Mouse (Mus musculus) myocyte (in vitro differentiated cells): ENCODE results near the gene Slc26a1. TPM values are rescaled to one million over a fixed set of nuclear protein-coding genes. Genes with fewer than 3 reads are reported as not detected.

Source experiments
- H3K27me3 ChIP-seq: one replicate; pipeline ENCODE4 v1.6.1; 2011; ENCODE audit not compliant: control insufficient read depth, insufficient read depth, insufficient read length
- H3K36me3 ChIP-seq: one replicate; pipeline ENCODE4 v1.6.1; 2011; ENCODE audit not compliant: control insufficient read depth, insufficient read depth
- H3K4me2 ChIP-seq: one replicate; pipeline ENCODE4 v1.6.1; 2011; ENCODE audit warnings: low read depth, control low read depth
- H3K4me3 ChIP-seq: one replicate; pipeline ENCODE4 v1.5.1; 2011; ENCODE audit warnings: mild to moderate bottlenecking, control low read depth, moderate library complexity
- H3K79me2 ChIP-seq: one replicate; pipeline ENCODE4 v1.6.1; 2011; ENCODE audit not compliant: control insufficient read depth, insufficient read depth
- H3ac ChIP-seq: one replicate; pipeline ENCODE4 v1.6.1; 2011; ENCODE audit not compliant: control insufficient read depth, insufficient read length
- CEBPB ChIP-seq: IDR thresholded peaks from 2 replicates; pipeline ENCODE4 v1.6.1; 2011; ENCODE audit warnings: mild to moderate bottlenecking, moderate library complexity; ENCODE audit not compliant: poor library complexity, insufficient read depth, severe bottlenecking
- E2F4 ChIP-seq: IDR thresholded peaks from one replicate; pipeline ENCODE4 v1.6.1; 2011; ENCODE audit warnings: mild to moderate bottlenecking, control low read depth, moderate library complexity; ENCODE audit not compliant: insufficient read depth
- MAX ChIP-seq: IDR thresholded peaks from one replicate; pipeline ENCODE4 v1.6.1; 2011; ENCODE audit warnings: low read depth, mild to moderate bottlenecking, control low read depth
- MYOD1 ChIP-seq, 3 experiments: IDR thresholded peaks; one replicate each; pipeline ENCODE4 v1.6.1; 2011; ENCODE audit warnings: control low read depth in 2 of 3, low read depth in 2 of 3, mild to moderate bottlenecking in 2 of 3, moderate library complexity in 1 of 3; ENCODE audit not compliant: insufficient read length in 2 of 3, control insufficient read depth in 1 of 3
- MYOG ChIP-seq, 3 experiments: IDR thresholded peaks; one replicate each; pipeline ENCODE4 v1.6.1; 2011; ENCODE audit warnings: control low read depth in 2 of 3, low read depth in 2 of 3, mild to moderate bottlenecking in 2 of 3; ENCODE audit not compliant: insufficient read length in 2 of 3, control insufficient read depth in 1 of 3, insufficient read depth in 1 of 3
- POLR2A ChIP-seq: IDR thresholded peaks from one replicate; pipeline ENCODE4 v1.6.1; 2011; ENCODE audit warnings: low read depth, mild to moderate bottlenecking, control low read depth, moderate library complexity; ENCODE audit not compliant: insufficient read length
- POLR2AphosphoS2 ChIP-seq: IDR thresholded peaks from one replicate; pipeline ENCODE4 v1.6.1; 2011; ENCODE audit warnings: low read depth, control low read depth; ENCODE audit not compliant: insufficient read length
- REST ChIP-seq: IDR thresholded peaks from one replicate; pipeline ENCODE4 v1.6.1; 2011; ENCODE audit warnings: mild to moderate bottlenecking, control low read depth, moderate library complexity; ENCODE audit not compliant: insufficient read depth, insufficient read length
- SRF ChIP-seq: IDR thresholded peaks from one replicate; pipeline ENCODE4 v1.6.1; 2011; ENCODE audit warnings: low read depth; ENCODE audit not compliant: control insufficient read depth, insufficient read length
- TCF12 ChIP-seq: IDR thresholded peaks from one replicate; pipeline ENCODE4 v1.6.1; 2011; ENCODE audit warnings: mild to moderate bottlenecking, control low read depth; ENCODE audit not compliant: poor library complexity, insufficient read depth, severe bottlenecking
- TCF3 ChIP-seq: IDR thresholded peaks from one replicate; pipeline ENCODE4 v1.6.1; 2011; ENCODE audit warnings: low read depth, control low read depth; ENCODE audit not compliant: insufficient read length
- USF1 ChIP-seq: IDR thresholded peaks from one replicate; pipeline ENCODE4 v1.6.1; 2011; ENCODE audit warnings: low read depth, mild to moderate bottlenecking, control low read depth, moderate library complexity
- polyA plus RNA-seq: library from polyadenylated mRNA; unstranded; fragments of >200 nt; fragmentation: generic; extraction: Trizol; gene quantifications from one replicate; pipeline ENCODE4 v1.2.1, GENCODE M21; 2012; ENCODE audit warnings: missing spikeins

Slc26a1 gene
- polyA plus RNA-seq, 1 experiment: 0.13 TPM

DNA sequence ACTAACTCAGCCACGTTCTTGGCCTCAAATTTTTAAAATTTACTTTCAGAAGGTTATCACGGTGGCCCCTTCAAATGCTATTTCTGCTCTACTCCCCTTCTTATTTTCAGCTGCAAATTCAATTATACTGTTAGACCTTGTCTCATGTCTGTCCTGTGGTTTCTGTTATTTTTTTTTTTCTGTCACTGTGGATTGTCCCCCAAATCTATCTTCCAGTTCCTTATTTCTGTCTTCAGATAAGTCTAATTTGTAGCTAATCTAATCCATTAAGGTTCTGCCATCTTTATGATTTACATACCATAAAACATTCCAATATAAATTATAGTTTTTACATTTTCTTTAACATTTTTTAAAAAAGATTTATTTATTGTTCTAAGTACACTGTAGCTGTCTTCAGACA lies 8.0 kb downstream of the Slc26a1 start:
- Histone ChIP-seq H3K36me3 (no peaks in the 10 kb centered on the region), H3K4me2 (no peak overlapping the region), H3K79me2 (no peaks in the 10 kb centered on the region), H3K27me3 (no peaks in the 10 kb centered on the region), H3ac (no peak overlapping the region), H3K4me3 (no peak overlapping the region)
- TF ChIP-seq MYOD1 (IDR thresholded peaks at IDR 0.05; ENCODE audit: control insufficient read depth in 1 of 3, insufficient read length in 2 of 3, low read depth in 2 of 3): no peak

DNA sequence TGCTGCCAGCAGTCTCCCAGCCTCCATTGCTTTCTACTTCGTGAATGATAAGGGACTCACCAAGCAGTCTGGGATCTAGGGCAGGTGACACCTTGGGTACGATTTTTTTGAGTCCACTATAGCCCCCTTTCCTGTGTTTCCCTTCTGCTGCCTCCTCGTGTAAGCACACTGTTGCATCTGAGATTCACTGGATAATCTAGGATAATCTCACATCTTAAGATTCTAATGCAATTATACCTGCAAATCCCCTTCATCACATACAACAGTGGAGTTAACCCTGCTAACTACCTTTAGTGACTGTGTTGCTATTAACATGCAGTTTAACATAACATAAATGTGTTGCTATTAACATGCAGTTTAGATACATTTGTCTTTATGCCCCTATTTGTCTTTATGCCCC lies 10.3 kb downstream of the Slc26a1 start:
- no peak for TF ChIP-seq MYOD1 (IDR thresholded peaks at IDR 0.05; ENCODE audit: control insufficient read depth in 1 of 3, insufficient read length in 2 of 3, low read depth in 2 of 3)
- TF ChIP-seq TCF12: no peak
- TF ChIP-seq SRF: no peak
- H3K4me3 ChIP-seq: no peak overlapping the region
- H3K27me3 ChIP-seq: no peaks in the 10 kb centered on the region
- H3K4me2 ChIP-seq: no peak overlapping the region
- H3ac ChIP-seq: no peak overlapping the region
- peaks cover 4% of the 10 kb centered on the region for H3K79me2 ChIP-seq
- H3K36me3 ChIP-seq: no peaks in the 10 kb centered on the region

DNA sequence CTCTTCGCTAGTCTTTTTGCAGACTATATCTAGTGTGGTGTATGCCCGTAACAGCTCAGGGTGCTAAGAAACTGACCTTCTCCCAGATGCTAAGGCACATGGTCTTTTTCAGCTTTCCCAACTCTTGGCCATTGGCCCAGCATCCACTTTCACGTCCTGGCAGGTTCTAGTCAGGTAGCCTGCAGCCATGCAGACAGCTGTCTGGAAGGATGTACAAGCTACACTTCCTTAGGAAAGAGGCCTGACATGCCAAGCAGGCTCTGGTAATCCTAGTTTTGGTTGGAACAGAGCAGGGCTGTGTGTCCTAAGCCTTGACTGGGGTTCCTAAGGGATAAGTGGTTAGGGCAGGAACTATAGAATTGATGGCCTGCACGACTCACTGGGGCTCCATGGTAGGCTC lies 12.6 kb downstream of the Slc26a1 start:
- Histone ChIP-seq H3K79me2 (peaks cover 6% of the 10 kb centered on the region), H3K4me2 (no peak overlapping the region), H3K27me3 (no peaks in the 10 kb centered on the region), H3ac (no peak overlapping the region), H3K4me3 (no peak overlapping the region), H3K36me3 (no peaks in the 10 kb centered on the region)
- TF ChIP-seq MYOG (IDR thresholded peaks at IDR 0.05; ENCODE audit: control insufficient read depth in 1 of 3, insufficient read depth in 1 of 3, insufficient read length in 2 of 3, low read depth in 2 of 3) (no peak), POLR2A (no peak), POLR2AphosphoS2 (no peak), TCF12 (no peak), CEBPB (no peak), USF1 (no peak), E2F4 (no peak), MYOD1 (IDR thresholded peaks at IDR 0.05; ENCODE audit: control insufficient read depth in 1 of 3, insufficient read length in 2 of 3, low read depth in 2 of 3) (no peak), SRF (no peak), TCF3 (no peak)

DNA sequence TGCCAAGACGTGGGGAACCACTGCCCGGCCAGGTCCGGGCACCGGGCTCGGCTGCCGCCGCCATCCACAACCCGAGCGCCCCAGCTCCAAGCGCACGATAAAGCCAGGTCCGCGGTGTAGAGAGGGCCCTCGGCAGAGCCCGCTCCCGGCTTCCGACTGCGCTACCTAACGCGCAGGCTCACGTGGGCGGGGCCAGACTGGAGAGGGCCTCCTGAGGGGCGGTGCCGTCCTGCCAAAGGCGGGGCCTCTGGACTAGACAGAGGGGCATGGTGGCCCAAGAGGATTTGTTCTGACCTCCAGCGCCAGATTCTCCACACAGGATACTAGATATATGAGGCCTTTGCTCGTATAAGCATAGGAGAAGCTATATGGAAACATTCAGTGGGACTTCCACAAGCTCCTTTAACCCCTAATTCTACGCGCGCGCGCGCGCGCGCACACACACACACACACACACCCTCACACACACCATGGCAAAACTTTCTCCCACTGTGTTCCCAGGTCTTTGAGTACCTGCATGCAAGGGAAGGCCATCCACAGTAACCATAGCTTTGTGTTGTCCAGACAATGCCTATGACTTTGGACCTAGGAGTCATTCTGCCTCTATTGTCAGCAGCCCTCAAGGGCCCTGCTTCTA lies 14.6 kb downstream of the Slc26a1 start:
- H3ac ChIP-seq: peak overlapping the region; percentile 54
- no peak for TF ChIP-seq E2F4
- no peak for TF ChIP-seq MYOG (IDR thresholded peaks at IDR 0.05; ENCODE audit: control insufficient read depth in 1 of 3, insufficient read depth in 1 of 3, insufficient read length in 2 of 3, low read depth in 2 of 3)
- TF ChIP-seq SRF: no peak
- peak; percentile 58 for TF ChIP-seq POLR2AphosphoS2
- no peak for TF ChIP-seq CEBPB
- TF ChIP-seq TCF3: no peak
- no peak for TF ChIP-seq REST
- peak; percentile 61 for TF ChIP-seq POLR2A
- H3K4me2 ChIP-seq: peak overlapping the region; percentile 96
- H3K27me3 ChIP-seq: no peaks in the 10 kb centered on the region
- peak overlapping the region; percentile 61 for H3K4me3 ChIP-seq
- peaks cover 6% of the 10 kb centered on the region for H3K79me2 ChIP-seq
- no peaks in the 10 kb centered on the region for H3K36me3 ChIP-seq

DNA sequence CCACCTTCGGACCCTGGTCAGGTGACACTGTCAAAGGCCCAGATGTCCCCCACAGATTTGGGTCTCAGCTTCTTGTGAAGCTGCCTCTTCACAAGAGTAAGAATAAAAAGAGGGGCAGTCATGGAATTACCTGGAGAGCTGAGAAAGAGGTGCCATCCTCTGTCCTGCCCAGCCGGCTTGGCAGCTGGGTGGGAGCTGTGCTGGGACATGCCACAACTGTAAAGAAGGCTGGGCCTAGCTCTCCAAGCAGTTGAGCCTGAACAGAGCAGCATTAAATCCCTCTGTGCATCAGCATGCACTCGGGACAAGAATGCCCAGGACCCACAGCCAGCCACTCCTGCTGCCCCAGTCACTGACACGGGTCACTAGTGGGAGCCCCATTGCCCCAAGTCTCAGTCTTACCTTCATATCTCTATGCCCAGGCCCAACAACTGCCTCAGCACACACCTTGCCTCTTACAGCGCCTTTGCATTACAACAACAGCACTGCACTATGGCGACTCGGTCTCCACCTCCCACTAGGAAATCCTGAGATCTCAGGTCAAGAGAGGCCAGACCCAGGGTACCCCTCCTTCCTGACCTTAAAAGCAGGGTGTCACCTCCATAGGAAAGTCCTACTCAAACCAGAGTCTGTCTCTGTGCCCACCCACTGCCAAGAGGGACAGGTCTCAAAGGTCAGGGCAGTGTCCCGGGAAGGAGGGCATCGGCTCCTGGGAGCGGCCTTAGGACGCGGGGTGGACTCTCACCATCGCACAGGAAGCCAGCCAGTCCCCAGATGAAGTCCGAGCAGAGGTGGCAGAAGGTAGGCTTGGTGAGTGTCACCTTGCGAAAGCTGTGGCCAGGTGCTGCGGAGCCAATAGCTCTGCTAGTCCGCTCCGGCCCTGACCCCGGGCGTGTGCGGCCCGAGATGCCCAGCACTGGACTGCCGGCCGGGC lies 15.4 kb downstream of the Slc26a1 start, which contains the start of gene Idua:
Gene Idua, plus strand, starts transcription at position 634 of the 934 bp plus-strand sequence.
- peak within 1 kb of the TSS; percentile 54 for H3ac ChIP-seq
- H3K27me3 ChIP-seq: no peaks in the 10 kb centered on the region
- peak within 1 kb of the TSS; percentile 96 for H3K4me2 ChIP-seq
- H3K79me2 ChIP-seq: peaks cover 6% of the 10 kb centered on the region
- no peak for TF ChIP-seq MYOG (IDR thresholded peaks at IDR 0.05; ENCODE audit: control insufficient read depth in 1 of 3, insufficient read depth in 1 of 3, insufficient read length in 2 of 3, low read depth in 2 of 3)
- TF ChIP-seq POLR2AphosphoS2: no peak
- TF ChIP-seq USF1: no peak
- no peak for TF ChIP-seq MAX
- TF ChIP-seq SRF: no peak
- TF ChIP-seq TCF12: no peak
- no peak for TF ChIP-seq POLR2A
- no peak for TF ChIP-seq E2F4
- TF ChIP-seq TCF3: no peak
- TF ChIP-seq CEBPB: no peak
- no peak for TF ChIP-seq MYOD1 (IDR thresholded peaks at IDR 0.05; ENCODE audit: control insufficient read depth in 1 of 3, insufficient read length in 2 of 3, low read depth in 2 of 3)
- no peak for TF ChIP-seq REST
- H3K4me3 ChIP-seq: peak within 1 kb of the TSS; percentile 61
- H3K36me3 ChIP-seq: no peaks in the 10 kb centered on the region
